Mouse (Mus musculus): ENCODE data around the gene Plekhg2. TPM values are rescaled to one million over a fixed set of nuclear protein-coding genes. Genes with fewer than 3 reads are reported as not detected.

Plekhg2 gene
- total RNA-seq, 2 experiments from 2014 or later = 10.0 to 12.3 TPM

DNA sequence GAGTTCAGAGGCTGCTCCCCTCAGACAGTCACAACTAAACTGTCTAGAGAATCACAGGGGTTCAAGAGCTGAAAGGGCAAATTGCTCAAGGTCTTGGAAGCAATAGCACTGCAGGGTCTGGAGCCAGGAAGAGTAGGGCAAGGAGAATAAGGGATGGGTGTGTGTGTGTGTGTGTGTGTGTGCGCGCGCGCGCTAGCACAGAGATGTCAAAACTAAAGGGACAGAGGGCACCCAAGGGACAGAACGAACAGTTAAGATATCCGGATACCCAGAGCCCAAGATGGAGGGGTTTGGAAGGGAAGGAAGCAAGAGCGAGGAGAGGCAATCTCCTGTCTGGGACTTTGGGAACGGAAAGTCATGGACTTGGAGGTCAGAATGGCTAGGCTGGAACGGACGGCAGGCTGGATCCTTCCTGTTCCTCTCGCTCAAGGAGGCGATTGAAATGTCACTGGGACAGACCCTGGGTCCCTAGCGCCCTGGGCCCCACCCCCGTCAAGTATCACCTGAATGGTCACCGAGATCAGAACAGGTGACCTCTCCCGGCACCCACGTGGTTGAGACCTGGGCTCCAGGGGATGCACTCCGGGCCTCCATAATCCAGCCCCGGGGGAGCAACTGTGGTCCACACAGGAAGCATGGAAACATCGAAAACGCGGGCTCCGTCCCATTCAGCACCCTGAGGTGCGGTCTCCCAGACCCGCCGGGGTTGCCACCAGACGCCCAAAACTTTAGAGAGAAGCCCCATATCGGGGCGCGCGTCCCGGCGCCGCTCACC is 61.1 kb downstream of the Plekhg2 start:
- intact Hi-C loops (cut with DNase I) = no loop called here

GRCm38 (mm10) chr7:28309737-28310136 is 62.7 kb downstream of the Plekhg2 start:
- intact Hi-C loops (cut with DNase I) = no loop called here
- no peak for DNase-seq (ENCODE audit: extremely low spot score in 1 of 2, low spot score in 2 of 2)

More for the DNA sequence above, 61.1 kb downstream of the Plekhg2 start:
- DNase-seq (ENCODE audit: extremely low spot score in 1 of 2, low spot score in 2 of 2) = no peak

Other genes with a start within 250 kb of the Plekhg2 start
- not detected for gene 9530053A07Rik, start 243.1 kb downstream of the Plekhg2 start, total RNA-seq (2021)
- 10 to 100 TPM; 69.4 to 74.5 TPM for gene Fbl, start 202.9 kb downstream of the Plekhg2 start, total RNA-seq (2021)
- 10 to 100 TPM; 32.9 to 34.8 TPM for gene Dyrk1b, start 193.1 kb downstream of the Plekhg2 start, total RNA-seq (2021)
- 10 to 100 TPM; 73.5 to 79.5 TPM for gene Eid2, start 104.7 kb downstream of the Plekhg2 start, total RNA-seq (2021)
- gene Eid2b, start 94.9 kb downstream of the Plekhg2 start, total RNA-seq (2021) = 10 to 100 TPM; 41.8 to 44.2 TPM
- 1 to 10 TPM; 2.9 to 4.5 TPM for gene Selenov, start 81.4 kb downstream of the Plekhg2 start, total RNA-seq (2021)
- 1 to 10 TPM; 1.8 to 3.1 TPM for gene Dll3, start 70.4 kb downstream of the Plekhg2 start, total RNA-seq (2021)
- gene Timm50, start 60.5 kb downstream of the Plekhg2 start, total RNA-seq (2021) = 10 to 100 TPM; 44.7 to 49.0 TPM
- 100 to 1,000 TPM; 113 to 114 TPM for gene Supt5, start 33.9 kb downstream of the Plekhg2 start, total RNA-seq (2021)
- gene Rps16, start 21.9 kb downstream of the Plekhg2 start, total RNA-seq (2021) = 100 to 1,000 TPM; 642 to 668 TPM
- 1 to 10 TPM; 1.8 to 2.4 TPM for gene Zfp36, start 7.7 kb upstream of the Plekhg2 start, total RNA-seq (2021)
- 10 to 100 TPM; 18.5 to 19.3 TPM for gene Med29, start 20.1 kb upstream of the Plekhg2 start, total RNA-seq (2021)
- 10 to 100 TPM; 65.3 to 66.1 TPM for gene Paf1, start 20.4 kb upstream of the Plekhg2 start, total RNA-seq (2021)
- gene Gmfg, start 64.8 kb upstream of the Plekhg2 start, total RNA-seq (2021) = 1 to 10 TPM; 3.3 to 5.0 TPM
- 100 to 1,000 TPM; 106 to 112 TPM for gene Lrfn1, start 79.4 kb upstream of the Plekhg2 start, total RNA-seq (2021)
- gene Ifnl2, start 137.9 kb upstream of the Plekhg2 start, total RNA-seq (2021) = not detected
- gene Ifnl3, start 150.2 kb upstream of the Plekhg2 start, total RNA-seq (2021) = not detected
- not detected for gene Sycn, start 168.3 kb upstream of the Plekhg2 start, total RNA-seq (2021)
- under 1 TPM in 1 of 2 experiments, not detected in 1; 0.21 TPM for gene Nccrp1, start 174.7 kb upstream of the Plekhg2 start, total RNA-seq (2021)
- 10 to 100 TPM; 55.9 to 58.4 TPM for gene Samd4b, start 225.5 kb upstream of the Plekhg2 start, total RNA-seq (2021)
- gene Pak4, start 225.6 kb upstream of the Plekhg2 start, total RNA-seq (2021) = 1 to 10 TPM; 7.7 to 8.2 TPM

Data from left cerebral cortex, postnatal 10 days (tissue).